Mouse (Mus musculus) thymus, postnatal 4 days (tissue): ENCODE data around the gene Cep164.

Experiments
- DNase-seq: peaks from one replicate; pipeline ENCODE4 v3.0.0; 2021

Cep164 gene

GRCm38 (mm10) chr9:45838069-45838433 lies 9.6 kb upstream of the Cep164 start:
- no peak for DNase-seq

DNA sequence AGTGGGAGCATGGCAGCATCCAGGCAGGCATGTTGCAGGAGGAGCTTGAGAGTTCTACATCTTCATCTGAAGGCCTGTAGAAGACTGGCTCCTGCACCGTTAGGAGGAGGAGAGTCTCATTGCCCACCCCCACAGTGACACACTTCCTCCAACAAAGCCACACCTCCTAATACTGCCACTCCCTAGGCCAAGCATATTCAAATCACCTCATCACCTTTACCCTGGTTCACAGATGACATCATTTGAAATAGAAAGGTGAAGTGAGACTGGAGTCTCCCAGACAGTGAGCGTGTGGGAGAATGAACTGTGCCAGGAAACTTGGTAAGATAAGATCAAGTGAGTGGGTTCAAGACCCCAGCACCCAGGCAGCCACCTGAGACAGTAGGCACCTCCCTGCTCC lies 5.0 kb upstream of the Cep164 start:
- DNase-seq, result no peak

- no peak for DNase-seq
Observed at GRCm38 (mm10) chr9:45832898-45833297, 4.4 kb upstream of the Cep164 start.

- DNase-seq, result peak; percentile 90
Observed at GRCm38 (mm10) chr9:45829107-45829506, 616 bp upstream of the Cep164 start.

DNA sequence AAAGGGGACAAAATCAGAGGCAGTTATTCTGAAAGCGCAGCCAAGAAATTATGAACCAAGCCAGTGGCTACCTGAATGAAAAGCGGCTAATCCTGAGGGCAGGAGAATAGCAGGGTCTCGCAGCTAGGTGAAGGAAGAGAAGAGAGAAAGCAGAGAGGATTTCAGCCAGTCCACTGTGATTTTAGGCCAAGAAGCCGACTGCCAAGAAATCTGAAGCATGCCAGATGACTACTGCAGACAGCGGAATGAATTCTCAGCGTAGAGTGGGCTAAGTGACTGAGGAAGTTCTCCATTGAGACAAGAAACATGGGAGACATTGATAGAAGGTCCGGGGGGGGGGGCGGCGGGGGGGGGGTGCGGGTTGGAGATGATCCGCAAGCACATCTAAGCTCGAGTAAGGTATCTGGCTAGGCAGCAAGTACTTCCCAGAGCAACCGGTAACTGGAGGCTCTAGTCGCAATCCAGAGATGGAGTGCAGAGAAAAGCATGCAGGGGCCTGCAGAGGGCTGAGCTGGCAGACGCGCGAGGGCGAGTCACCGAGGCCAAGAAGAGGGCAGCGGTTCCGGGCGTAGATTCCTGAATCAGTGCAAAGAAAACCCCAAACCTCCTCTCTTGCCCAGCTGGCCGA lies 714 bp downstream of the Cep164 start:
- no peak for DNase-seq

- DNase-seq, result no peak
Observed at GRCm38 (mm10) chr9:45818406-45819011, 10.0 kb downstream of the Cep164 start.

DNA sequence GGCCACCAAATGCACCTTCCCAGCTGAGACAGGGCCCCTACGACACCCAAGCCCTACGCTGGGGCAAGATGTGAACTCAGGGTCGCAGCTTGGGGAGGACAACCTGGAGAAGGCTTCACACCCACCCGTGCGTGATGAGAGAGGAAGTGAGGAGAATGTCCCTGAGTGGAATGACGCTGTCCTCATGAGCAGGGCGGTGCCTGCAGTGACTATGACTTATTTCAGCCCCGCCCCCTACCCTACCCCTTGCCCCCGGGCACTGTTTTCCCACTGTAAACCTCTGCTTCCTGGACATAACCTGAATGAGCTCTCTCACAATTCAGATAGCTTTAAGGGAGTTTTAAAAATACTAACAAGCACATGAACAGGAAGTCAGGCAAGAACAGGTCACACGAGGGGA lies 13.0 kb downstream of the Cep164 start:
- no peak for DNase-seq

DNA sequence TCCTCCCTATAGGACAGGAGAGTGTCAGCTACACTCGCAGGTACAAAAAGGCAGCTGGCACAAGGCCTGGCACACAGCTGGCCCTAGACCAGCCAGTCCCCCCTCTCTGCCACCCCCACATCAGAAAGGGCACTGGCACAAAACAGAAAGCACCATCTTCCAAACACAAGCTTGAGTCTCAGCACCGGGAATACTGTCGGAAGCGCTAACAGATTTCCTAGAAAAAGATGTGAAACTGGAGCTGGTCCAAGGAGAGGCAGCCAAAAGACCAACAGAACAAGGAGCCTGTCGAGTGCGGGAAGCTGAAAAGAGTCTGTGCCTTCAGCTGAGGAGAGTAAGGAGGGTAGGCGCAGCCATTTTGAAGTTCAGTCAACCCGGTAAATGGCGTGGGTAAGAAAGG lies 13.4 kb downstream of the Cep164 start:
- DNase-seq, result no peak

- DNase-seq, result no peak
Observed at GRCm38 (mm10) chr9:45811946-45812345, 16.5 kb downstream of the Cep164 start.

GRCm38 (mm10) chr9:45807761-45808160 lies 20.7 kb downstream of the Cep164 start:
- DNase-seq, result peak; percentile 42

DNA sequence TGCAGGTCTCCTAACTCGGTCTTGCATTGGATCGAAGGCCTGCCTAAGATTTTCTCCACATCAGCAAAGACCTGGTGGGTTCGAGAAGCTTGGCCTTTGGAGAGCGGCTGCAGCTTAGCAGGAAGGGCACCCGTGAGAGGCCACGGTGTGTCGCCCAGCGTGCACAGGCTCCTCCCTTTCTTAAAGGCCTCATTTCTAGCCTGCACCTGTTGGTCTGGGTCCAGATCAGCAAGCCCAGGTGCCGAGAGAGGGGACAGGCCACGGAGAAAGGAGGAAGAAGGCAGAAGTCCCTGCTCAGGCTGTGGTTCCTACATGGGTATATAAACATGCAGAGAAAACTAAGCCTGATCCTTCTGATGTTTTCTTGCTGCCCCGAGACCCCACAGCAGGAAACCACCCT lies 21.2 kb downstream of the Cep164 start:
- DNase-seq, result no peak

DNA sequence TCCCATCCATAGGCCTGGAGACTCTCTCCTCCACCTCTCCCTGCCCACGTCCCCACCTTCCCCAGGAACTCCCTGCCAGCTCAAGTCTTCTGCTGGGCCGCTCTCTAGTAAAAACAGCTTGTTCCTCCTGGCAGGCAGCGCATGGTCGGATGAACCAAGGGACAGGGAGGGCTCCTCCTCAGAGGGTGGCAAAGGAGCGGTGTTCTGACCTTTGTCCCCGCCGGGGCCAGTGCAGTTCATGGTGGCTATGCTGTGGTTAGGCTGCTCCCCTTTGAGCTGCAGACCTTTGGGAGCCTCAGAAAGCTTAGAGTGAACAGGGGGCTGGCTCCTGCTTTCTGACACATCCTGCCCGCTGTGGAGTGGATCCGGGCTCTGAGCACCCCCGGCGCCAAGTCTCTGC lies 21.6 kb downstream of the Cep164 start:
- no peak for DNase-seq

DNA sequence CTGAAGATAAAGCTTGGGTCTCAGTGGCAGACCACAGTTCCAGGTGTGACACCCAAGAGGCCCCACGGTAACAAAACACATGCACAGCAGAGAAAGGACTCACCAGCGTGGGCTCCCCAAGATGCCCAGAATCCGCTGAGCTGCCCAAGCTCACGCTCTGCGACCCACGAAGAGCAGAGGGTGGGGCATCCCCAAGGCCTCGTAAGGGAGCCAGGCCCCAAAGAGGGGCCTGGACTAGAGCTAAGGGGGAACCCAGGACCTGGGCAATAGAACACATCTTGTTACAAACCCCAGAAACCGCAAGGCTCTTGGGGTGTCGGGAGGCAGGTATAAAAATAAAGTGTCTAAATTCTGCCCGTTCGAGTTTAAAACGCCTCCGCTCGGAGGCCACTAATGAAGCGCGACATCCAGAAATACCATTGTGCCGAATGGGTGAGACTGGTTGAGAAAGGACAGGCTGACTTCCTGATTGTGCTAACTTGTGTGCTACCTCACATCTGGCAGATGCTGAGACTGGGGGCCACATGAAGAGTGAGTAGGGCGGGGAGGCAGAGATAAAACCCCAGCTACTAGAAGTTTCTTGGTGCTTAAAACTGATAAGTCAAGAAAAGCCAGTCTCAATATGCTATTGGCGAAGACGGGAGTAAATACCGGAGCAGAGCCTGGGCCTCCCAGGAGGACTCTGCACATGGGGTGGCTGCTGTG lies 25.3 kb downstream of the Cep164 start:
- DNase-seq, result no peak

DNA sequence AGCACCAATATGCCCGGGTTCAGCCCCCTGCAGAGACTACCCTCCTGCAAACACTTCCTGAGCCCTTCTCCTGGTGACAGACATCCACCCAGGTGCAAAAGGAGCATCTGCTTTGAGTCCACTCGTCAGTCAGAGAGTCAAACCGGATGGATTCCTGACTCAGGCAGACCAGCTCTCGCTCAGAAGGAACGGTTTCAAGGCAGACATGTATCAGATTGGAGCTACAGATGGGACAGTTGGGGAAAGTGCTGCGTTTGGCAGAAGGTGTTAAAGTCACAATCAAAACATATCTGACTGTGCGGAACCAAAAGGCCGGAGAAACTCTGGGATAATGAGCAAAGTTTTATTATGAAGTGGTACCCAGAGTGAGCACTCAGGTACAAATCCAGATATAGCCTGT lies 29.1 kb downstream of the Cep164 start:
- no peak for DNase-seq

- DNase-seq, result no peak
Observed at GRCm38 (mm10) chr9:45798467-45799164, 29.9 kb downstream of the Cep164 start.

DNA sequence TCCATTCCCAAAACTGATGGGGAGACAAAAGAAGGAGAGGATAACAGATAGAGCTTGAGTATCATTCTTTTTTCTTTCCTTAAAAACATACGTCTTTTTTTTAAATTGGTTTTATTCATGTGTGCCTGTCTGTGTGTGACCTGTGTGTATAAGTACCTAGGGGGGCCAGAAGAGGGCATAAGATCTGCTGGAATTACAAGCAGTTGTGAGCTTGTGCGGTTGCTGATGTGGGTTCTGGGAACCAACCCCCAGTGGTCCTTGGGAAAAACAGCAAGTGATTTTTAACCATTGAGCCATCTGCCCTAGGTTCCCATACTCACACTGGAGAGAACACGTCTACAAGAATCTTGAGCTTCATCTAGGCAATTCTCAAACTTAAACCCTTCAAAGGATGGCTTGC lies 31.2 kb downstream of the Cep164 start:
- no peak for DNase-seq

DNA sequence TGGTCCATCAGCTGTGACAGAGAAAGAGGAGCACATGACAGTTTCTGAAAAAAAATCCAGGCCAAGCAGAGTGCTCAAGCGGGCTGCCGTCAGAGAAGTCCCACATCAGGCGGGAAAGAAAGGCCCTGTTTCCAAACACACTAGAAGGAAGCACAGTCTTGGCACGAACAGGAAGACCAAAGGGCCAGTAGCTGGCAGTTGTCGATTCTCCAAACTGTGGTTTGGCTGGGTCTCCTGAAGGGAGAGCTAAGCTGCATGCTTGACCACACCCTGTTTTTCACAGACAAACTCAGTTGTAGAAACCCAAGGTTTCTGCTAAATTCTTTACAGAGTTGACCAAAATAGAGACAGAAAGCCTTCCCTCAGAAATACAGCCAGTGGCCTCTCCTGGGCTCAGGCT lies 32.8 kb downstream of the Cep164 start:
- DNase-seq, result no peak

DNA sequence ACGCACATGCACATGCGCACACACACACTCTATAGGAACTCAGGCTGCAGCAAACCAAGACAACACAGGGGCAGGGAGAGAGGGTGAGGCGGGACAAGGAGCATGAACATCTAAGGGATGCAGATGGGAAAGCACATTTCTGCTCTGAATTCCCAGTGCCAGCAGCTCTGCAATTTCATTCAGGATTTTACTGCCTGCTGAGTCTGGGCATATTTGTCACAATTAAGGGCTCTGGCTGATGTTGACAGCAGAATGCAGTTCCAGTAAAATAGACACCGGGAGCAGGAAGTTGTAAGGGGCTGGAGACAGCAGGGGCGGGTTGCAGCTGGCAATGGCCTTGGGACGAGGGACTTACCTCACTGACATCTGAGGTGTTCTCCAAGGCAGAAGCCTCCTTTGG lies 34.8 kb downstream of the Cep164 start:
- no peak for DNase-seq

DNA sequence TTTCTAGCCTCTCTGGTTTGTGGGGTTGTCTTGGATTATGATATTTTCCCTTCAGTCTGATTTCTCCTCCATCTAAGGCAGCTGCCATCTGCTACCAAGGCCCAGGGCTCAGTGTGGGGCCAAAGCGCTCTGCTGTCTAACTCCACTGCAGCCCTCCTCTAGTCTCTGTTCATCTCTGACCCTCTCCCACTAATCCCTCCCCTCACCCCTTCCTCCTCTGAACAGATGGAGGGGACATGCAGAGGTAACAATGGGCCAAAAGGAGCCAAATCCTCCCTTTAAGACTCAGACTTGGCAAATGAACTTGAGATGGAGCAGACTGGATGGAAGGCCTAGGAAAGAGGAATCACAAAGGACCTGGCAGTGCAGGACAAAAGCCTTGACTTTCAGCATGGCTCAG lies 36.3 kb downstream of the Cep164 start:
- DNase-seq, result no peak

DNA sequence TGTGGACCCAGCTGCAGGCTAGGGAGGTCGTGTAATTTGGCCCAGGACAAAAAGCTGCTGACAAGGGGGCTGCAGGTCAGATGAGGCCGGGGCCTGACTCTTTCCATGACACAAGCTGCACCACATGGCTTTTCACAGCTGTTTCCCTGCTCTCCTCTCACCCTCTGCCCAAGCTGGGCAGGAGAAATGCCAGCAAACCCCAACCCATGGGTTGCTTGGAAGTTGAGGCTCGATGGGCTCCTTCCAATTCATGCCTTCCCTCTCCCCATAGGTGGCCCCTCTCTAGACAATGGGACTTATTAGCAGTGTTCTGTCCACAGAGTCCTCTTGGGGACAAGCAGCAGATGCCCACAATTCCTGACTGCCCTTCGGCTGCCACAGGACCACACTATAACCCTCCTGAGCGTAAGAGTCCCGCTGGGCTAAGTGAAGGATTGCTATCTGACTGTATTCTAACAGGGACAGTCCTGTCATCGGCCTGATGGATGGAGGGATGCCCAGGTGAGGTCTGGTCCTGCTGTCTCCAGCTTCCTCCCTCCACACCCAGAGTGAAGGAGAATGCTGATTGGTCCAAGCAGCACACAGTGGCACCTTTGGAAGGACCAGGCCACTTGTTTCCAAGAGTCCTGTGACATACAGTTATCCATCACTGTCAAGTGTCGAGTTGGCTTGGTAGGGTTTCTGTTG lies 36.9 kb downstream of the Cep164 start:
- DNase-seq, result no peak

- DNase-seq, result no peak
Observed at GRCm38 (mm10) chr9:45788405-45788804, 40.1 kb downstream of the Cep164 start.

DNA sequence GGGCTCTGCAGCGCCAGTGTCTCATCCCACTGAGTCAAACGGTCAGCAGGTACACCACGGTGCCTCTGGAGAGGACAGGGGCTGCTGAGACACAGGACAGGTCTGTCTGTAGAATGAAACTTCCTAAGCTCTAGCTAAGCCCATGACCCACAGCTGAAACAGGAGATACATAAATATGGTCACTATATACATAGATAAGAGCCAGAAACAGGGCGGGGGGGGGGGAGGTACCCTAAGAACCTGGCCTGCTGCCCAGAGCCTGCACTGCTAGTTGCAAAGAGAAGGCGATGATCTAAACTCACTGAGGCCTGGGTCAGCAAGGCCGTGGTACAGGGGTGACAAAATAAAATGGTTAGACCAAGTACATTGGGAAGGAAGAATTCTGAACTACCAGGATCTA lies 40.9 kb downstream of the Cep164 start:
- DNase-seq, result no peak

DNA sequence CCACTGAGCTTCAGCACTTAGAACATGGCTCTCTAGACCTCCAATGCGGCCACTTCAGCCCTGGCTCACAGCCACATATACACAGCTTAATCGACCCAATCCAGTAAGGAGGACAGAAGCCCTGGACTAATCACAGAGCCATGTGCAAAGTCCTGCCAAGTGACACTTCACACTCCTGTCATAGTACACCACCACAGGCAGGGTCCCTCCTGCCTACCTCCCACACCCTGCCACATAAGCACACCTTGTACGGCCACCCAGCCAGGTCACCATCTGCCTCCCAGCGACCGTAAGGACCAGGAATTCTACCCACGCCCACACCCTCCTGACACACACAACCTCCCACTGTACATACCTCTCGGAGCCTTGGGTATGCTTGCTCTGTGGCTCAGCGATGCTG lies 41.4 kb downstream of the Cep164 start:
- no peak for DNase-seq
